Mouse (Mus musculus) bone marrow macrophage, adult 2 months (primary cell): ENCODE data around the gene Caly.

ENCODE experiments used
- CTCF ChIP-seq: IDR thresholded peaks from 2 replicates; pipeline ENCODE4 v1.5.1; 2012; ENCODE audit warnings: low read depth, mild to moderate bottlenecking, low read length, moderate library complexity
- POLR2A ChIP-seq: IDR thresholded peaks from 2 replicates; pipeline ENCODE4 v1.6.1; 2012; ENCODE audit warnings: mild to moderate bottlenecking, low read depth, low read length, borderline replicate concordance

GRCm38 (mm10) chr7:140042728-140043127 is 39.6 kb downstream of the Caly start:
- TF ChIP-seq CTCF, result no peak
- no peak for TF ChIP-seq POLR2A
